Mouse (Mus musculus): ENCODE measurements at regions not wholly inside any gene's neighbourhood (a gene's known extent, or its start where the extent isn't known, plus 50 kb on each side); places are given as distances from the start of the nearest gene placed in this dataset.

- no peak for TF ChIP-seq POLR2A (IDR thresholded peaks at IDR 0.05; ENCODE audit: borderline replicate concordance, extremely low read depth, insufficient read depth, insufficient read length)
- WGBS, result 83% methylated on average over 1 of the region's 1 CpGs
- no peak for ATAC-seq (ENCODE audit: low FRiP score, low read depth)
Observed at GRCm38 (mm10) chr12:6444026-6444425, 1068.5 kb upstream of the Klhl29 start.

GRCm38 (mm10) chr12:6417804-6418203 is 1042.3 kb upstream of the Klhl29 start:
- no peak overlapping the region for H3K27ac ChIP-seq (replicated peaks; ENCODE audit: low read depth, low read length)
- ATAC-seq (ENCODE audit: low FRiP score, low read depth), result no peak
- no peak for DNase-seq (ENCODE audit: low spot score)
- H3K9ac ChIP-seq (ENCODE audit: low read depth, low read length, severe bottlenecking), result no peak overlapping the region
- 86% methylated on average over 1 of the region's 1 CpGs for WGBS
- H3K36me3 ChIP-seq (ENCODE audit: control insufficient read depth, insufficient read depth, low read length), result no peaks in the 10 kb centered on the region
- no peaks in the 10 kb centered on the region for H3K9me3 ChIP-seq (ENCODE audit: control insufficient read depth, low read length)
- H3K4me3 ChIP-seq (replicated peaks; ENCODE audit: low read length), result no peak overlapping the region
- H3K4me1 ChIP-seq (ENCODE audit: control insufficient read depth, insufficient read depth, low read length), result no peaks in the 10 kb centered on the region
- H3K4me2 ChIP-seq (replicated peaks; ENCODE audit: low read depth, low read length, severe bottlenecking), result no peak overlapping the region
- H3K27me3 ChIP-seq (ENCODE audit: control insufficient read depth, insufficient read depth, low read length), result no peaks in the 10 kb centered on the region
- no peak for TF ChIP-seq POLR2A (IDR thresholded peaks at IDR 0.05; ENCODE audit: borderline replicate concordance, extremely low read depth, insufficient read depth, insufficient read length)

More at GRCm38 (mm10) chr12:6444026-6444425, 1068.5 kb upstream of the Klhl29 start:
- H3K9ac ChIP-seq (ENCODE audit: low read depth, low read length, severe bottlenecking), result no peak overlapping the region
- no peaks in the 10 kb centered on the region for H3K36me3 ChIP-seq (ENCODE audit: control insufficient read depth, insufficient read depth, low read length)
- no peak for DNase-seq (ENCODE audit: low spot score)
- H3K4me3 ChIP-seq (replicated peaks; ENCODE audit: low read length), result no peak overlapping the region
- no peak overlapping the region for H3K4me2 ChIP-seq (replicated peaks; ENCODE audit: low read depth, low read length, severe bottlenecking)
- no peaks in the 10 kb centered on the region for H3K27me3 ChIP-seq (ENCODE audit: control insufficient read depth, insufficient read depth, low read length)
- no peak overlapping the region for H3K27ac ChIP-seq (replicated peaks; ENCODE audit: low read depth, low read length)
- no peaks in the 10 kb centered on the region for H3K4me1 ChIP-seq (ENCODE audit: control insufficient read depth, insufficient read depth, low read length)
- H3K9me3 ChIP-seq (ENCODE audit: control insufficient read depth, low read length), result no peaks in the 10 kb centered on the region

- H3K27me3 ChIP-seq (ENCODE audit: control insufficient read depth, insufficient read depth, low read length), result no peaks in the 10 kb centered on the region
- no peaks in the 10 kb centered on the region for H3K36me3 ChIP-seq (ENCODE audit: control insufficient read depth, insufficient read depth, low read length)
- DNase-seq (ENCODE audit: low spot score), result peak; percentile 21
- H3K9me3 ChIP-seq (ENCODE audit: control insufficient read depth, low read length), result no peaks in the 10 kb centered on the region
- no peak for TF ChIP-seq POLR2A (IDR thresholded peaks at IDR 0.05; ENCODE audit: borderline replicate concordance, extremely low read depth, insufficient read depth, insufficient read length)
- no peak for ATAC-seq (ENCODE audit: low FRiP score, low read depth)
- no peaks in the 10 kb centered on the region for H3K4me1 ChIP-seq (ENCODE audit: control insufficient read depth, insufficient read depth, low read length)
- no peak overlapping the region for H3K27ac ChIP-seq (replicated peaks; ENCODE audit: low read depth, low read length)
- no peak overlapping the region for H3K4me2 ChIP-seq (replicated peaks; ENCODE audit: low read depth, low read length, severe bottlenecking)
- WGBS, result 57% methylated on average over 3 of the region's 3 CpGs
- H3K4me3 ChIP-seq (replicated peaks; ENCODE audit: low read length), result no peak overlapping the region
- no peak overlapping the region for H3K9ac ChIP-seq (ENCODE audit: low read depth, low read length, severe bottlenecking)
Observed at GRCm38 (mm10) chr12:6400591-6400990, 1025.1 kb upstream of the Klhl29 start.

GRCm38 (mm10) chr12:6381833-6382232 is 1006.4 kb upstream of the Klhl29 start:
- Histone ChIP-seq H3K27ac (replicated peaks; ENCODE audit: low read depth, low read length) (no peak overlapping the region), H3K9me3 (ENCODE audit: control insufficient read depth, low read length) (no peaks in the 10 kb centered on the region), H3K27me3 (ENCODE audit: control insufficient read depth, insufficient read depth, low read length) (no peaks in the 10 kb centered on the region), H3K9ac (ENCODE audit: low read depth, low read length, severe bottlenecking) (no peak overlapping the region), H3K4me1 (ENCODE audit: control insufficient read depth, insufficient read depth, low read length) (no peaks in the 10 kb centered on the region), H3K36me3 (ENCODE audit: control insufficient read depth, insufficient read depth, low read length) (no peaks in the 10 kb centered on the region), H3K4me3 (replicated peaks; ENCODE audit: low read length) (no peak overlapping the region), H3K4me2 (replicated peaks; ENCODE audit: low read depth, low read length, severe bottlenecking) (no peak overlapping the region)
- 76% methylated on average over 7 of the region's 7 CpGs for WGBS
- no peak for DNase-seq (ENCODE audit: low spot score)
- ATAC-seq (ENCODE audit: low FRiP score, low read depth), result no peak
- TF ChIP-seq POLR2A (IDR thresholded peaks at IDR 0.05; ENCODE audit: borderline replicate concordance, extremely low read depth, insufficient read depth, insufficient read length), result no peak

DNA sequence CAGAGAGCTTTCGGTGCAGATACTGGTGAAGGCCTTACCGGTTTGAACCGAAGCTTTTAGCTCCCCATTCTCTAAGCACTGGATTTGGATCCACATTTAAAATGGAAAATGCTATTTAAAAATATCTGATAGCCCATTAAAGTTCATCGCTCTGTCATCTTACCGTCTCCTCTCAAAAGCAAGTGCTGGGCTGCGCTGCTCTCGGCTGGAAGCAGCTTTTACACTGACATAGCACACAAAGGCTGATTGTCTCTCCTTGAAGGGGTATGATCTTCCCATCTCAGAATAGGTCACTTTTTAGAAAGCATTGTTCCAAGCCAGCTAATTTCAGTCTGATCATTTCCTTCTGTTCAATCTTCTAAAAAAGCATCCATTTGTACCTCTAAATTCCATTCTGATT is 992.1 kb upstream of the Klhl29 start:
- DNase-seq (ENCODE audit: low spot score), result no peak
- no peak overlapping the region for H3K4me2 ChIP-seq (replicated peaks; ENCODE audit: low read depth, low read length, severe bottlenecking)
- H3K4me3 ChIP-seq (replicated peaks; ENCODE audit: low read length), result no peak overlapping the region
- no peaks in the 10 kb centered on the region for H3K36me3 ChIP-seq (ENCODE audit: control insufficient read depth, insufficient read depth, low read length)
- no peak for TF ChIP-seq POLR2A (IDR thresholded peaks at IDR 0.05; ENCODE audit: borderline replicate concordance, extremely low read depth, insufficient read depth, insufficient read length)
- no peak overlapping the region for H3K27ac ChIP-seq (replicated peaks; ENCODE audit: low read depth, low read length)
- H3K4me1 ChIP-seq (ENCODE audit: control insufficient read depth, insufficient read depth, low read length), result no peaks in the 10 kb centered on the region
- ATAC-seq (ENCODE audit: low FRiP score, low read depth), result no peak
- H3K27me3 ChIP-seq (ENCODE audit: control insufficient read depth, insufficient read depth, low read length), result no peaks in the 10 kb centered on the region
- 85% methylated on average over 7 of the region's 7 CpGs for WGBS
- H3K9ac ChIP-seq (ENCODE audit: low read depth, low read length, severe bottlenecking), result no peak overlapping the region
- H3K9me3 ChIP-seq (ENCODE audit: control insufficient read depth, low read length), result no peaks in the 10 kb centered on the region
